Mouse (Mus musculus) lung, adult 2 months (tissue): ENCODE results near the gene Limk1.

Experiments used
- CTCF ChIP-seq: fragments of 200-500 bp; IDR thresholded peaks from 2 replicates; pipeline ENCODE4 v1.5.1; 2011; ENCODE audit warnings: mild to moderate bottlenecking, low read length, control low read depth; ENCODE audit not compliant: insufficient read depth
- POLR2A ChIP-seq: fragments of 200-500 bp; IDR thresholded peaks from 2 replicates; pipeline ENCODE4 v1.6.1; 2011; ENCODE audit warnings: low read depth, mild to moderate bottlenecking, control low read depth, low read length, borderline replicate concordance; ENCODE audit errors: extremely low read depth

- TF ChIP-seq CTCF (no peak), POLR2A (no peak)
Observed at GRCm38 (mm10) chr5:134687187-134687586, 1.2 kb downstream of the Limk1 start.
